Mouse (Mus musculus) cerebellum, adult 2 months (tissue): Measurements from ENCODE around the gene Ppp3r2.

Experiments
- CTCF ChIP-seq: fragments of 200-500 bp; IDR thresholded peaks from 2 replicates; pipeline ENCODE4 v1.5.1; 2011; ENCODE audit warnings: low read depth, mild to moderate bottlenecking, control low read depth, low read length, moderate library complexity, borderline replicate concordance; ENCODE audit not compliant: insufficient read depth
- POLR2A ChIP-seq: fragments of 200-500 bp; IDR thresholded peaks from 2 replicates; pipeline ENCODE4 v1.6.1; 2011; ENCODE audit warnings: low read length, control low read depth, borderline replicate concordance; ENCODE audit not compliant: insufficient read depth

DNA sequence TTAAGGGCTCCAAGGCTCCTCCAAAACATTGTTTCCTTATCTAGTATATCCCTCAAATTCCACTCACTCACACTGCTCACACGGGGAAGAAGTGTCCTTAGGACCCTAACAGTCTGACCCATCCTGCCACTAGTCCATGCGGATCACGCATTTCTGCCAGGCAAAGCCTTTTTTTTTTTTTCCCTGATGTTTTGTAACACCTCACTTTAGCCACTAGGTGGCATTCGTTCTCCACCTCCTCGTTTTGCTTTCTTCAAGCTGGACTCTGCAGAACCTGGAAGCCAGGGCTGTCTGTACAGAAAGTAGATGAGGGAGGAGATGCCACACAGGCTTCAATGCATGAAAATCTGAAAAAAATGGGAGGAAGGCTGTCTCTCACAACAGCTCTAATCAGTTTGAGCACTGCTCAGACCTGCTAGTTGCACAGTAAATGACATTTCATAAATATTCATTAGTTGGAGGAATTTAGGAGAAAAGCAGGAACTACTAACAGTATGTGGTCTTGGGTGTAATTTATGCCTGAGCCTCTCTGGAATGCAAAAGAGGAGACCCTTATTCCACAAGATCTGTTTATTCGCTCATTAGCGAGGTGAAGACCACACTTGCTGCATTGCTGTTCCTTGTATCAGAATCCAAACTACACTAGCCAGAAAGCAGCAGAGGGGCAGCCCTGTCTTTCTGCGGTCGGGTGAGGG, 6.9 kb upstream of the Ppp3r2 start:
- TF ChIP-seq POLR2A (no peak), CTCF (peak; percentile 75)
